Mouse (Mus musculus) layer of hippocampus, postnatal 25 days (tissue): Measurements from ENCODE around the gene Gm44973. TPM values are rescaled to one million over a fixed set of nuclear protein-coding genes. Genes with fewer than 3 reads are reported as not detected.
"Not testable (repeated sequence)": the region's sequence is repeated elsewhere in the genome, so short reads cannot be mapped to it uniquely, and the experiment has no call there.

Experiments used
- DNase-seq, 2 experiments: peaks; one replicate each; pipeline ENCODE4 v3.0.0; 2022; ENCODE audit warnings: mixed read lengths in 2 of 2, low spot score in 1 of 2; ENCODE audit errors: extremely low spot score in 1 of 2
- total RNA-seq, 2 experiments: library from RNA; stranded (reverse); gene quantifications; 2 replicates each; pipeline ENCODE4 v1.2.3; 2021

The Gm44973 gene
- total RNA-seq, 2 experiments from 2014 or later, result not detected

- no peak for DNase-seq
These were observed 761 bp downstream of the Gm44973 start for GRCm38 (mm10) chr7:5016057-5016456.

- DNase-seq, result no peak
These were observed 1.6 kb downstream of the Gm44973 start for GRCm38 (mm10) chr7:5016920-5017319.

GRCm38 (mm10) chr7:5017352-5017751 is 2.1 kb downstream of the Gm44973 start:
- DNase-seq, result no peak

GRCm38 (mm10) chr7:5017931-5018330 is 2.6 kb downstream of the Gm44973 start:
- no peak for DNase-seq

GRCm38 (mm10) chr7:5019576-5019975 is 4.3 kb downstream of the Gm44973 start:
- not testable (repeated sequence) for DNase-seq

GRCm38 (mm10) chr7:5020000-5020681 is 4.8 kb downstream of the Gm44973 start, which contains the start of the genes Zfp865 and Ccdc106:
Gene Zfp865 (plus strand): TSS chr7:5020376.
Gene Ccdc106 (plus strand): TSS chr7:5020553.
- DNase-seq, result peak; percentile 96 to 98

GRCm38 (mm10) chr7:5020685-5021084 is 5.4 kb downstream of the Gm44973 start:
- DNase-seq, result no peak

GRCm38 (mm10) chr7:5021197-5021596 is 5.9 kb downstream of the Gm44973 start:
- no peak for DNase-seq

- no peak for DNase-seq
These were observed 14.2 kb downstream of the Gm44973 start for GRCm38 (mm10) chr7:5029543-5029942.

GRCm38 (mm10) chr7:5029946-5030345 is 14.7 kb downstream of the Gm44973 start:
- DNase-seq, result no peak

- DNase-seq, result no peak
These were observed 15.4 kb downstream of the Gm44973 start for GRCm38 (mm10) chr7:5030554-5031275.

GRCm38 (mm10) chr7:5031496-5031895 is 16.2 kb downstream of the Gm44973 start:
- DNase-seq, result no peak

GRCm38 (mm10) chr7:5033818-5034217 is 18.5 kb downstream of the Gm44973 start, which contains the start of gene 4632433K11Rik:
Gene 4632433K11Rik (plus strand): TSS chr7:5034118.
- DNase-seq, result no peak

GRCm38 (mm10) chr7:5035628-5036027 is 20.3 kb downstream of the Gm44973 start:
- no peak for DNase-seq

- DNase-seq, result no peak
These were observed 20.8 kb downstream of the Gm44973 start for GRCm38 (mm10) chr7:5036136-5036535.

- no peak for DNase-seq
These were observed 21.7 kb downstream of the Gm44973 start for GRCm38 (mm10) chr7:5037026-5037425.

- no peak for DNase-seq
These were observed 22.2 kb downstream of the Gm44973 start for GRCm38 (mm10) chr7:5037467-5037866.

GRCm38 (mm10) chr7:5038109-5038732 is 22.9 kb downstream of the Gm44973 start, which contains the start of gene Zfp784:
Gene Zfp784 (minus strand): TSS chr7:5038446.
- peak; percentile 80 to 96 for DNase-seq

- no peak for DNase-seq
These were observed 23.6 kb downstream of the Gm44973 start for GRCm38 (mm10) chr7:5038940-5039339.

GRCm38 (mm10) chr7:5044981-5045380 is 29.7 kb downstream of the Gm44973 start:
- no peak for DNase-seq

- DNase-seq, result no peak
These were observed 30.8 kb downstream of the Gm44973 start for GRCm38 (mm10) chr7:5046112-5046511.
